Mouse (Mus musculus): ENCODE data around the gene Tom1l2.

- TF ChIP-seq POU5F1 (IDR thresholded peaks at IDR 0.05; ENCODE audit: borderline replicate concordance, low read length) (no peak), CTCF (conservative IDR thresholded peaks at IDR 0.05; ENCODE audit: low read length) (no peak), NANOG (IDR thresholded peaks at IDR 0.05; ENCODE audit: borderline replicate concordance, low read length) (no peak)
These were observed 6.8 kb downstream of the Tom1l2 start for GRCm38 (mm10) chr11:60345868-60346267.
